Mouse (Mus musculus) adrenal gland, postnatal 25 days (tissue): ENCODE data around the gene Tagln. TPM values are rescaled to one million over a fixed set of nuclear protein-coding genes. Genes with fewer than 3 reads are reported as not detected.

Source experiments
- DNase-seq: peaks from one replicate; pipeline ENCODE4 v3.0.0; 2021; ENCODE audit warnings: mixed read lengths
- microRNA-seq, 2 experiments: library from miRNA; unstranded; fragments of <30 nt; microRNA quantifications; one replicate each; pipeline ENCODE4 v1.2.0; 2021
- total RNA-seq: library from RNA; stranded (reverse); gene quantifications from 2 replicates; pipeline ENCODE4 v1.2.3, GENCODE M21; 2021

Gene Tagln
- total RNA-seq, 1 experiment from 2014 or later = 70.2 TPM

DNA sequence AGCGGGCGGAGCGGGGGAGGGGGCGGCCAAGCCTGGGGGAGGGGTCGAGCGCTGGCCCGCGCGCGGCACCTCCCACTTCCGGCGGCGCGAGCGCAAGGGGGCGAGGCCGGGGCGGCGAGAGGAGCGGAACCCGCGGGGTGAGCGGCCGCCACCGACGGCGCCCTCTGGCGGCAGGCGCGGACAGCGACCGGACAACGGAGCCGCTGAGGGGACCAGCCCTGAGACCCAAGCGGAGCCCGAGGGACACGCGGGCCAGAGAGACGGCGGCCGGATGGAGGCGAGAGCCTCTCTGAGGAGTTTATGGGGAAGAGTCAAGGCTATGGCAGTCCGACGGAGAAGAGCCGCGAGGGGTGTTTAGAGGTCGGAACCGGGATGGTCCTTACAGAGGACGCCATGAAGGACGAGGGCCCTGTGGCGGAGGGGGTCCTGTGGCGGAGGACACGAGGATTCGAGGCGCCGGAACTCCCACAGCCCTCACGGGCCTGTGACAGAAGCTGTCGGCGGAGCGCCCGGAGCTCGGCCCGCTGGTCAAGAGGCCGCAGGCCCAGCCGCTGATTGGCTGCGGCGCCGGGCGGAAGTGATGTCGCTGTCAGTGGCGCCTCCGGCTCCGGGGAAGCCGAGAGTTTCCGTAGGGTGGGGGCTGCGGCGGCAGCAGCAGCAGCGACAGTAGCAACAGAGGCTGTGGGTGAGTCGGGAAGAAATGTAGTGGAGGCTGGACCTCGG lies 29.3 kb downstream of the Tagln start, which contains the start of the genes Pcsk7 and Rnf214:
TSS of gene Pcsk7 (plus strand) at position 143 of the 723 bp plus-strand sequence.
TSS of gene Rnf214 (minus strand) at position 557 of the 723 bp plus-strand sequence.
- DNase-seq = peak; percentile 94

DNA sequence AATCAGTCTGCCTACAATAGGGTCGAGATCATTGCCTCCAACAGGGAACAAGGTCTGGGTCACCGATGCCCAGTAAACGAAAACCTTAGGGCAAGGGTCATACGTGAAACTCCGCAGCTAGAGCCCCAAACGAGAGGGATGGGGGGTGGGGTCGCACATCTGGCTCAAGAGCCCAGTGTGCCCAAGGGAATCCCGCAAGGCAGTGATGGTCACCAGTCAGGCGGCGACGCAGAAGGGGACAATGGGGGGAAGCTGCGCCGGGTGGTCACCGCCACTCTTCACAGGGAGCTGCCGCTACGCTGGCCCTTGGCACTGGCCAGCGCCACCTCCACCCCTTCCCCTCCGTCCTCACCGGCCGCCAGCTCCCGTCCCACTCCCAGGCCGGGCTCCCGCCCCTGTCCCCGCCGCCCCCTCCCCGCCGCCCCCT lies 30.0 kb downstream of the Tagln start:
- DNase-seq = peak; percentile 21

DNA sequence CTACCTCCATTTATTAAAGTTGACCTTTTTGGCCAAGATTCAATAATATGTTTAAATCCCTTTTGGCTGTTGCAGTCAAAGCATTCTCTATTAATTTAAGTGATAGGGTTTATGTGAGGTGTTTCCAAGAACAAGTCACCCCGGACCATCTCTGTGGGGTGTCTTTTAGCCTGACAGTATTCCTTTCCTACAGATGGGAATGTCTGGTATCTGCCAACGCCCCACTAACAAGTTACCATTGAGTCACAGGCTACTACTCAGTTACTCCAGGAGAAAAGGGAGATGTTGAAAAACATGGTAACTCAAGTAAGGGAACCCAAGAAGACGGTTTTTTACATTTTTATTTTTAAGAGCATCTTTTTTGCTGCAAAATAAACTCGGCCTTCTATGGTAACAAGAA lies 30.7 kb downstream of the Tagln start:
- no peak for DNase-seq

DNA sequence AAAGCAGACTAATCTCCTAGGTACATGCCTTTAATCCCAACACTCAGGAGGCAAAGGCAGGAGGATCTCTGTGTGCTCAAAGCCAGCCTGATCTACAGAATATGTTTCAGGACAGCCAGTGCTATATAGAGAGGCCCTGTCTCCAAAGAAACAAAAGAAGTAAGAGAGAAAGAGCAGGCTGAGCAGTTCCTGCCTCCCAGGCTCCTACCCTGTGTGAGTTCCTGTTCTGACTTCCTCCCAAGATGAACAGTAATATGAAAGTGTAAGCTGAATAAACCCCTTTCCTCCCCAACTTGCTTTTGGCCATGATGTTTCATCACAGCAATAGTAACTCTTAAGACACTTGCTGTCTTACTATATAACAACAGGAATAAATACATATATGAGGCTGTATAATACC lies 42.2 kb downstream of the Tagln start:
- no peak for DNase-seq

Small RNAs within 50 kb of the gene (microRNA-seq; reads per million reads assigned to microRNA genes)
- 0.69 to 1.1 reads per million in 2 experiments for gene Mir7087

Other genes starting within 250 kb of the Tagln start
- gene Cep164, start 107.4 kb downstream of the Tagln start, total RNA-seq = 20.6 and 23.1 TPM in 2 replicates
- 22.6 and 31.1 TPM in 2 replicates for gene Bace1, start 97.5 kb downstream of the Tagln start, total RNA-seq
- 28.9 and 33.7 TPM in 2 replicates for gene Pcsk7, start 29.6 kb downstream of the Tagln start, total RNA-seq
- 51.8 and 56.0 TPM in 2 replicates for gene Rnf214, start 29.1 kb downstream of the Tagln start, total RNA-seq
- 286 and 328 TPM in 2 replicates for gene Sidt2, start 19.2 kb upstream of the Tagln start, total RNA-seq
- gene Pafah1b2, start 76.6 kb upstream of the Tagln start, total RNA-seq = 112 and 146 TPM in 2 replicates
- 57.3 and 63.2 TPM in 2 replicates for gene Sik3, start 76.8 kb upstream of the Tagln start, total RNA-seq